Mouse (Mus musculus) layer of hippocampus, adult 11-12 months (tissue): Measurements from ENCODE around the gene Oaf.

ENCODE experiments used
- DNase-seq: peaks from one replicate; pipeline ENCODE4 v3.0.0; 2022; ENCODE audit warnings: low spot score

Gene Oaf

DNA sequence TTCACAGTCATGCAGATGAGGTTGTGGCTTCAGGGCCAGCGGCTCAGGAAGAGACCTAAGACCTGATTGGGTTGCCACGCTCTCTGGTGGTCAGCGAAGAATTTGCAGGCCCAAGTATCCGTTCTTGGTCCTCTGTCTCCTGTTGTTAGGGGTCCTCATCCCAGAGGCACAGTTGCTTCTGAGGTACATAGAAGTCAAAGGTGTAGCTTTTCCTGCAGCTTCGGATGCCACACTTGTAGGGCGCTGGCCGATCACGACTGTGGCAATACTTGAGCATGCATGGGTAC is 17.3 kb downstream of the Oaf start:
- no peak for DNase-seq

DNA sequence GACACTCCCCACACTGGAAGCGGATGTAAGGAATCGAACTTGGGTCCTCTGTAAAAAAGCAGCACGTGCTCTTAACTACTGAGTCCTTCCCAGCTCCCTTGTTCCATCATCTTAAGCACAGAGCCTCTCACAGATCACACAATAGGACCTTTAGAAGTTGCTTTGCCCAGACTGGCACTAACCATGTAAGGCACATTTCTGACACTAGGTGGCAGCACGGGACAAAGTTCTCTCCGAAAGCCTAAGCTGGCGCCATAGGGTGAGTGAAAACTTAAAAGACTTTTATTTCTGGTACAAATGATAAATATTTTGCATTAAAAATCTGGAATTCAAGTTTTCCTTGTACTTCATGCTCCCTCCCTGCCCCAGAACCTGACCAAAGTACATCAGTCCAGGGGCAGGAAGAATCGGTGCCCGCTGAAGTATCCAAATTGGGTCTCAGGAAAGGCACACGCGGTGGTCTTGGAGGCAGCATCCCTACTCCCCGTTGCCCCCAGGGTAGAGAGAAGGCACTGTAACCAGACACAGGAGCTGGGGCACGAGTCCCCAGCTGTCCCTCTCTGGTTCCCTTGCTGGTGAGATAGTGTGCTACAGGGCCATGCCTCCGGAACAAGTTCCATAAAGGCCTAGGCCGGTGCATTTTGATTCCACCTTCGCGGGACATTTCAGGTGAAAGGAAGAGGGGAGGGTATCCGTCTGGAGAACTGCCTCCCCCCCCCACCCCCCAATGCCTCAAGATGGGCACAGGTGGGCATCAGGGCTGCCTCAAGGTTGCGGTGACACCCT is 17.9 kb downstream of the Oaf start:
- peak; percentile 91 for DNase-seq

DNA sequence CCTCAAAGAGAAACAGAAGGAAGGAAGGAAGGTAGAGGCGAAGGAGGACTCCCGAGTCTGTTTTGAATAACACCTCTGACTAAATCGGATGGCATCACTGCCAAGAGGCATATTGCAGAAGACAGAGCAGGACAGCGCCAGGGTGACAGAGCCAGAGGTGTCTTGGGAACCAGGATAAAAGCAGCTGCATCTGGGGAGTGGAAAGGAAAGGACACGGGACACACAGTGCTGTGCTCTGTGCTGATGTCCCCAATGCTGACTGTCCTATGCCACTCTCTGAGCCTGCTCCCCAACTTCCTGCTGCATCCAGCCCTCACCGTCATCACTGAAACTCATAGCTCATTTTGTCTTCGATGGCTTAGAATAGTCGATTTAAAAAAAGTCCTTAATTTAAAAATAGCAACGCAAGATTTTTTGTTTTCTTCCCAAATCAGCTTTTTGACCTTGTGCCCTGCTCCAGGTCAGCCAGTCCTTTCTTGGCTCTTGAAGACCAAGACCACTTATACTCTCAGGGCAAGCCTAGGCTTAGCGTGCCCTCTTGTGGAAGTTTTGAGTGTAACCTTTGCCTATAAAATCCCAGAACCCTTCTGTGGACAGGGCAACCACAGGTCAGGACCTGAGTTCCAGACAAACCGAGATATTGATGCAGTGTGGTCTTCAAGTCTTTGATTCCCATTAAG is 28.8 kb downstream of the Oaf start:
- DNase-seq, result peak; percentile 47

DNA sequence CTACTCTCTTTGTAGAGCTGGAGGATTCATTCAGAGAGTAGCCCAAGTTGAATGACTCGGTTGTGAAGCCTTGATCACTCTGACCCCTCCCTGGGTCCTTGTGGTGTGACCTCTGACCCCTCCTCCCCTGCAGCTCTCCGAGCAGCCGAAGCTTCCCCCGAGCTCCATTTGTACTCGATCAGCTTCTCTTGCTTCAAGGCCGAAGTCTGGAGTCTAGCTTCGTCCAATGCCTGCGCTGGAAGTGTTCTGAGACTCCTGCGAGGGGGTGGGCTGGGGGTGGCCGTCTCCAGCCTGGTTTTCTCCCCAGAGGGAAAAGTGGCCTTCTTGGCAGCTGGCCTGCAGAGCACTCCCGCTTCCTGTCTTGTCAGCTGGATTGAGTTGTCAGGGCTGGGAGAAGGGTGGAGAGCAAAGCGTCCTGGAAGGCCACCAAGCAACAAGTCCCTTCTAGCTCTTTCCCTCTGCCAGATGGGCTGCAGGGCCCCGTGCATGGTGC is 29.5 kb downstream of the Oaf start, which contains the start of gene Pou2f3:
Pou2f3 (minus strand) TSS at position 180 of the 493 bp plus-strand sequence.
- no peak for DNase-seq

DNA sequence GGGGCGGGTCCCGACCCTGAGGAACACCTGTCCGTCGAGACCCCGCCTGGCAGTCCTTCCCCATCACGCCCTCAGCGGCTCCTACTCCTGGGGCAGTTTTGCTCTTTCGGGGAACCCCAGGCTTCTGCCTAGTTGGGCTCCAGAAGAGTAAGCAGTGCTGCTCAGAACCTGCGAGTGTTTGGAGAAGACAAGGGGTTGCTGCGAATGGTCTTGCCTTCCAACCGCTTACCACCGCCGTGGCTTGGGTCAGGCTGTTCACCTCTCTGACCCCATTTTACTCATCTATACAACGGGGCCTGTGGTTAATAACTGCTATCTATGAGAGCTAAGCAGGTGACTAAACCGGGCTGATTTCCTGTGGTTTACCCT is 33.7 kb downstream of the Oaf start:
- DNase-seq, result no peak

DNA sequence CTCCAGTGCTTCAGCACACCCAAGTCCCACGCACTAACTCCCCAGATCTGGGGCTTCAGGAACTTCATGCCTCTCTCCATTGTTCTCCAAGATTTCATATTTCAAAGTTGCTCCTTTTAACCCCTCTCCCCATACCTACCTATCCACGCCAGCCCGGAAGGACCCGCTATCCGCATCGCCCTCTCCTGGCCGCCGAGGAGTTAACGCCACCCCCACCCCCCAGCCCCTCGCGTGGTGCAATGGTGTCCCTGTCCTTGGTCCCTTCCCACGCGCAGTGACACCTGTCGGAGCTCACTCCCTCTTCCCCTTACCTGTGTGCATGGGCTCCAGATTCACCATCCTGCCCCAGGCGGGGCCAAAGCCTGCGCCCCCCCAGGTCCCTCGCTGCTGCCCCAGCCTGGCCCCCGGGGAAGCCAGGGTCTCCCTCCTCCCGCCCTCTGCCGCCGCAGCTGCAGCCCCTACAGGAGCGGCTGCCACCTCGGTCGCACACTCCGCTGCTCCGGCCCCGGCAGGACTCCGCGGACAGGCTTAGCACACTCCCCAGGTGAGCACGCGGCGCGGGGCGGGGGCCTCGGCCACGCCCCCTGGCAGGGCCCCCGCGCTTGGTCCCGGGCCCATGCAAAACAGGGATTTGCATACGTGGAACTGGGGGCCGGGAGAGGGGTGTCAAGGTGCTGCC is 34.2 kb downstream of the Oaf start:
- DNase-seq, result no peak

DNA sequence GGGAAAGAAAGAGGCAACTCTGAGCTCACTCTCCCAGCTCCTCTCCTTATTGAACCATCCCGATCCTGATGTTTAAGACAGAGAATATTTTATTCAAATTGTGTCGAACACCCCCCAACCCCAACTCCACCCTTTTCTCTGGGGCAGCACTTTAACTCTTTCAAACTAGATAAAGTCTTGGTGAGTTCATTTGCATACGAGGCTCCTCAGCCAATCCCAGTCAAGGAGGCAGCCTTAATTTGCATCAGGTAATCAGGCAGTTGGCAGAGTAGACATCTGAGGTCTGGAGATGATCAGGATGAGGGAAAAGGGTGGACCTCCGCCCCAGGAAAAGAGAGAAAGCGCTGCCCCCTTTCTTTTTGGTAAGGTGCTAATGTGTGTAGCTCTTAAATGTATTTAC is 39.5 kb downstream of the Oaf start:
- DNase-seq, result no peak

DNA sequence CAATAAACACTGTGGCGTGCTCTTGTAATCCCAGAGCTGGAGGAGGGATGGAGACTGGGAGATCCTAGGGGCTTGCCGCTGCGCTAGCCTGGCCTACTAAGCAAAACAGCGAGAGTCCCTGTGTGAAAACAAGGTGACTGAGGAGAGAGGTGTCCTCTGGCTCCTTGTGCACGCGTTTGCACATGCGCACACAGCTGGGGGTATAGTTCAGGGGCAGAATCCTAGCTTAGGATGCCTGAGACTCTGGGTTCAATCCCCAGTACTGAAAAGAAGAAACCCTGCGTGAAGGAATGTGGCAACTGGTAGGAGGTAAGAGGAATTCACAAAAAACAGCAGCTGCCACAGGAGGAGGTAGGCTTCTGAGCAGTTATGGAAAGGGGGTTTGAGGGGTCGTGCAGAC is 45.7 kb downstream of the Oaf start:
- no peak for DNase-seq

DNA sequence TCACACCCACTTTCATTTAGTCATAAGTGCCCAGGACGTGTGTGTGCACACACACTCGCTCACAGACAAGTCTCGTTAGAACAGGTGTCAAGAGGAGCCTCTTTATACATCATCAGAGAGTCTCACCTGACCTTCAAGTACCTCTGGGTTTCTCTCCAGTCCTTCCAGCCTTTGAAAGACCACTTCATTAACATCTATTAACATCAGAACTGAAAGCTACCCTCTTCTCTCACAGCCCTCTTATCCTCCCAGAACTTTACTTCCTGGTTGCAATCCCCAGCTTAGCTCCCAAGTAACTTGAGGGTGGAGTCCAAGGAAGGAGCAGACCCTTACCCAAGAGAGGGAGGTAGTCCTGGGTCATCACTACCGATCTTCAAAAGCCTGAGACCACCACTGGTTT is 48.1 kb downstream of the Oaf start:
- no peak for DNase-seq

DNA sequence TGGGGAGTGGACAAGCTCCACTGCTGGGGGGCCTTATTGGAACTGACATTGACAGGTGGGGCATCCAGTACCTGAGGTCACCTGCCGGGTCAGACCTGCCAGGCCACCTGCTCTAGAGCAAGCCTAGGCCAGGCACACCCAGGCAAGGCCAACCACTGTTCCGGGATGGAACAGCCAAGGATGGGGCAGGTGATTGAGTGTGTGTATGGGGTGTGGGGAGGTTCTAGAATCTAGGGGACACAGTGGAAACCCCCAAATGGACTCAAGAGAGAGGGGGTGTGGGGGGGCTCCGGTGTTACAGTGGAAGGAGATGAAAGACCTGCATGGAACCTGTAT is 50.7 kb downstream of the Oaf start:
- no peak for DNase-seq

DNA sequence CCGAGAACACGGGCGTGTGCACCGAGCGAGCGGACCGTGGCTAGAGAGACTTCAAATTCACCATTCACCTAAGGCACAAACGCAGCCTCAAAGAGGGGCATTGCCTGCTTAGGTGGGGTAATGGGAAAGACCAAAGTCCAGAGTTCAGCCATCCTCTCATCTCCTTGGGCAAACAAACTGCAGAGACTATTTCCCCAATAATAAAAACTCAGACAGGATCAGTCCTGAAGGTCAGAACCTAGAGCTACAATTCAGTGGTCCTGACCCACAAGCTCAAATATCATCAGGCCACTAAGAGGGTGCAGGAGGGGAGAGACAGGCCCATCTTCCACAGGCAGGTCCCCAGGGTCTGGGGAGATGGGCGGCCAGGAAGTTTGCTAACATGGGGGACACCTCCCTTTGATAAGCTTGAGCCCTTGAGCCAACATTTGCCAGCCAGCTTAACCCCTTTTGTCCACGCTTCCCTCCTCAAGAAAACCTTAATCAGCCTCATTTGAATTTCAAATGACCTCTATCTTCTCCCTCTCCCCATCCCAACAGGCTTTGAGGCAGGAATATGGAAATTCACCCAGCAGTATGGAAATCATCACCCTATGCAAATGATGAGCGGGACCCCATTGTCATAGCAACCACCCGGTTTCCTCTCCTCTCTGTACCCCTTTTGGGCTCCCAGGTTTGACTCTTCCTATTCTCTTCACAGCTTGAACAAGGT is 51.2 kb downstream of the Oaf start:
- no peak for DNase-seq

DNA sequence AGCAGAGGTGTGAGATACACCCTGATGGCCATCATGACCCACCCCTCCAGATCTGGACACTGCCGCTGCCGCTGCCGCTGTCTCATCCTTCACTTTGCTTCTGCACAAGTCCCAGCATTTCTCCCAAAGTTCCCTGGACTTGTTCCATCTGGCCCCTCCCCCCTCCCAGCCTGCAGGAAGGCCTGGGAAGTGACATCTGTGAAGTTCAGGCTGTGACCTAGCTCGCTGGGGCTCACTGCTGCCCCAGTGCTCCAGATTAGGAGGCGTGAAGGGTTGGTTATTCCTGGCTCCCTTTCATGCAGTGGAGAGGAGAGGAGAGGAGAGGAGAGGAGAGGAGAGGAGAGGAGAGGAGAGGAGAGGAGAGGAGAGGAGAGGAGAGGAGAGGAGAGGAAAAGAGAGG is 60.1 kb downstream of the Oaf start:
- no peak for DNase-seq

DNA sequence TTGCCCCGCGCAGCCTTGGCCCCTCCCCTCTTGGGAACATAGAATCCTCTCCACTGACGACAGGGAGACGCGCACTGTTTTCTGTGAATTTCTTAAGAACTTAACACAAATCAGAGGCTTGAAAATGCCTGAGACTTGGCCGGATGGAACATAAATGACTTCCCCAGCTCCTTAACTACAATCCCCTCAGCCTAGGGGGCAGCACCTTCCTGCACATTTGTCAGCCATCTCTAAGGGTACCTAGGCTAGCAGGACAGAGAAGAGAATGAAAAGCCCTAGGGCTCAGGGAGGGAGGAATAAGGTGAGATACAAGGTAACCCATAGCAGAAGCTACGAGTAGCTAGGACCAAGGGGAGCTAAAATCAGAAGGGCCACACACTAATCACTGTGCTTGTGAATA is 61.5 kb downstream of the Oaf start:
- DNase-seq, result no peak
